Mouse (Mus musculus): ENCODE results near the gene Plxnb3. TPM values are rescaled to one million over a fixed set of nuclear protein-coding genes. Genes with fewer than 3 reads are reported as not detected.

Gene Plxnb3
- total and polyA plus RNA-seq, 3 experiments, result 0.02 to 0.98 TPM; not detected in 1

GRCm38 (mm10) chrX:73793039-73793438, 36.1 kb downstream of the Plxnb3 start:
- no peaks in the 10 kb centered on the region for H3K9me3 ChIP-seq (replicated peaks)
- peaks cover 53% of the 10 kb centered on the region for H3K36me3 ChIP-seq (replicated peaks)
- H3K4me1 ChIP-seq (ENCODE audit: insufficient read depth, low read depth, low read length), result peaks cover 19% of the 10 kb centered on the region
- TF ChIP-seq GATA2 (IDR thresholded peaks at IDR 0.05; ENCODE audit: borderline replicate concordance, low read depth, low read length) (no peak), GATA1 (IDR thresholded peaks at IDR 0.05; ENCODE audit: borderline replicate concordance, low read length) (no peak), TAL1 (conservative IDR thresholded peaks at IDR 0.05; ENCODE audit: low read depth, low read length) (no peak)
- DNase-seq (ENCODE audit: low spot score), result no peak
- H3K27me3 ChIP-seq (ENCODE audit: insufficient read depth, low read length), result no peaks in the 10 kb centered on the region
- no peak for ATAC-seq (ENCODE audit: extremely low read depth, insufficient number of reproducible peaks, low FRiP score, poor library complexity, severe bottlenecking)
- no peak overlapping the region for H3K4me3 ChIP-seq (ENCODE audit: low read depth, low read length)

GRCm38 (mm10) chrX:73793505-73793904, 36.6 kb downstream of the Plxnb3 start:
- H3K27me3 ChIP-seq (ENCODE audit: insufficient read depth, low read length), result no peaks in the 10 kb centered on the region
- no peak overlapping the region for H3K4me3 ChIP-seq (ENCODE audit: low read depth, low read length)
- peaks cover 50% of the 10 kb centered on the region for H3K36me3 ChIP-seq (replicated peaks)
- DNase-seq (ENCODE audit: low spot score) (no peak), ATAC-seq (ENCODE audit: extremely low read depth, insufficient number of reproducible peaks, low FRiP score, poor library complexity, severe bottlenecking) (no peak)
- no peak for TF ChIP-seq TAL1 (conservative IDR thresholded peaks at IDR 0.05; ENCODE audit: low read depth, low read length)
- TF ChIP-seq POLR2AphosphoS5 (IDR thresholded peaks at IDR 0.05; ENCODE audit: insufficient replicate concordance, low read depth, low read length), result no peak
- H3K4me1 ChIP-seq (ENCODE audit: insufficient read depth, low read depth, low read length), result peaks cover 19% of the 10 kb centered on the region
- H3K9me3 ChIP-seq (replicated peaks), result no peaks in the 10 kb centered on the region

- ATAC-seq (ENCODE audit: extremely low read depth, insufficient number of reproducible peaks, low FRiP score, poor library complexity, severe bottlenecking), result no peak
- no peak overlapping the region for H3K4me3 ChIP-seq (ENCODE audit: low read depth, low read length)
These were observed 40.6 kb downstream of the Plxnb3 start for GRCm38 (mm10) chrX:73797511-73797910.

GRCm38 (mm10) chrX:73798502-73798901, 41.6 kb downstream of the Plxnb3 start:
- ATAC-seq (ENCODE audit: extremely low read depth, insufficient number of reproducible peaks, low FRiP score, poor library complexity, severe bottlenecking) (peak; percentile 34; the same call in 1 of the 2 replicates), DNase-seq (ENCODE audit: low spot score) (peak; percentile 26)
- peaks cover 10% of the 10 kb centered on the region for H3K36me3 ChIP-seq (replicated peaks)
- no peak overlapping the region for H3K4me3 ChIP-seq (ENCODE audit: low read depth, low read length)
- TF ChIP-seq POLR2AphosphoS5 (IDR thresholded peaks at IDR 0.05; ENCODE audit: insufficient replicate concordance, low read depth, low read length) (no peak), GATA2 (IDR thresholded peaks at IDR 0.05; ENCODE audit: borderline replicate concordance, low read depth, low read length) (no peak), TAL1 (conservative IDR thresholded peaks at IDR 0.05; ENCODE audit: low read depth, low read length) (no peak), GATA1 (IDR thresholded peaks at IDR 0.05; ENCODE audit: borderline replicate concordance, low read length) (no peak), CTCF (IDR thresholded peaks at IDR 0.05; ENCODE audit: low read depth, low read length) (peak; percentile 49)
- H3K4me1 ChIP-seq (ENCODE audit: insufficient read depth, low read depth, low read length), result 0 out of 2 replicates have a peak, but pooled peaks cover 4% of the 10 kb centered on the region
- H3K9me3 ChIP-seq (replicated peaks), result no peaks in the 10 kb centered on the region
- H3K27me3 ChIP-seq (ENCODE audit: insufficient read depth, low read length), result peaks cover 13% of the 10 kb centered on the region

More at GRCm38 (mm10) chrX:73797511-73797910, 40.6 kb downstream of the Plxnb3 start:
- no peak for DNase-seq (ENCODE audit: low spot score)
- H3K27me3 ChIP-seq (ENCODE audit: insufficient read depth, low read length), result peaks cover 13% of the 10 kb centered on the region
- no peaks in the 10 kb centered on the region for H3K9me3 ChIP-seq (replicated peaks)
- peaks cover 14% of the 10 kb centered on the region for H3K36me3 ChIP-seq (replicated peaks)
- H3K4me1 ChIP-seq (ENCODE audit: insufficient read depth, low read depth, low read length), result 0 out of 2 replicates have a peak, but pooled peaks cover 4% of the 10 kb centered on the region
- no peak for TF ChIP-seq GATA2 (IDR thresholded peaks at IDR 0.05; ENCODE audit: borderline replicate concordance, low read depth, low read length)
- TF ChIP-seq GATA1 (IDR thresholded peaks at IDR 0.05; ENCODE audit: borderline replicate concordance, low read length), result no peak
- TF ChIP-seq POLR2AphosphoS5 (IDR thresholded peaks at IDR 0.05; ENCODE audit: insufficient replicate concordance, low read depth, low read length), result no peak
- no peak for TF ChIP-seq CTCF (IDR thresholded peaks at IDR 0.05; ENCODE audit: low read depth, low read length)
- no peak for TF ChIP-seq TAL1 (conservative IDR thresholded peaks at IDR 0.05; ENCODE audit: low read depth, low read length)

- ATAC-seq (ENCODE audit: extremely low read depth, insufficient number of reproducible peaks, low FRiP score, poor library complexity, severe bottlenecking), result no peak
- Histone ChIP-seq H3K9me3 (replicated peaks) (no peaks in the 10 kb centered on the region), H3K36me3 (replicated peaks) (no peaks in the 10 kb centered on the region), H3K4me1 (ENCODE audit: insufficient read depth, low read depth, low read length) (no peaks in the 10 kb centered on the region), H3K27me3 (ENCODE audit: insufficient read depth, low read length) (peaks cover 2% of the 10 kb centered on the region; the same call in 1 of the 2 replicates), H3K4me3 (ENCODE audit: low read depth, low read length) (no peak overlapping the region)
- no peak for TF ChIP-seq POLR2AphosphoS5 (IDR thresholded peaks at IDR 0.05; ENCODE audit: insufficient replicate concordance, low read depth, low read length)
- no peak for TF ChIP-seq GATA2 (IDR thresholded peaks at IDR 0.05; ENCODE audit: borderline replicate concordance, low read depth, low read length)
- TF ChIP-seq GATA1 (IDR thresholded peaks at IDR 0.05; ENCODE audit: borderline replicate concordance, low read length), result no peak
- no peak for TF ChIP-seq TAL1 (conservative IDR thresholded peaks at IDR 0.05; ENCODE audit: low read depth, low read length)
- no peak for DNase-seq (ENCODE audit: low spot score)
These were observed 48.9 kb downstream of the Plxnb3 start for GRCm38 (mm10) chrX:73805814-73806213.

GRCm38 (mm10) chrX:73815072-73815471, 58.2 kb downstream of the Plxnb3 start:
- TF ChIP-seq POLR2AphosphoS5 (IDR thresholded peaks at IDR 0.05; ENCODE audit: insufficient replicate concordance, low read depth, low read length) (no peak), GATA1 (IDR thresholded peaks at IDR 0.05; ENCODE audit: borderline replicate concordance, low read length) (no peak), CTCF (IDR thresholded peaks at IDR 0.05; ENCODE audit: low read depth, low read length) (no peak), TAL1 (conservative IDR thresholded peaks at IDR 0.05; ENCODE audit: low read depth, low read length) (no peak), GATA2 (IDR thresholded peaks at IDR 0.05; ENCODE audit: borderline replicate concordance, low read depth, low read length) (no peak)
- Histone ChIP-seq H3K27me3 (ENCODE audit: insufficient read depth, low read length) (peaks cover 6% of the 10 kb centered on the region; the same call in 1 of the 2 replicates), H3K9me3 (replicated peaks) (no peaks in the 10 kb centered on the region), H3K4me1 (ENCODE audit: insufficient read depth, low read depth, low read length) (no peaks in the 10 kb centered on the region), H3K36me3 (replicated peaks) (no peaks in the 10 kb centered on the region), H3K4me3 (ENCODE audit: low read depth, low read length) (no peak overlapping the region)
- no peak for ATAC-seq (ENCODE audit: extremely low read depth, insufficient number of reproducible peaks, low FRiP score, poor library complexity, severe bottlenecking)
- no peak for DNase-seq (ENCODE audit: low spot score)

All from G1E (cell line).